Mouse (Mus musculus) G1E (cell line): ENCODE results near the gene Rps5. TPM values are rescaled to one million over a fixed set of nuclear protein-coding genes. Genes with fewer than 3 reads are reported as not detected.
A peak's percentile ranks its signal among the peaks of the same experiment; 100 is the strongest.
"Not testable (repeated sequence)": the region's sequence is repeated elsewhere in the genome, so short reads cannot be mapped to it uniquely, and the experiment has no call there.

Experiments
- ATAC-seq: 2 replicates; pipeline ENCODE4 v1.8.0; 2016; ENCODE audit warnings: mild to moderate bottlenecking; ENCODE audit not compliant: insufficient number of reproducible peaks, poor library complexity, low FRiP score, severe bottlenecking; ENCODE audit errors: extremely low read depth
- DNase-seq: peaks from one replicate; pipeline ENCODE4 v3.0.0; 2012; ENCODE audit warnings: low spot score
- H3K27me3 ChIP-seq: 2 replicates; pipeline ENCODE4 v1.6.1; 2012; ENCODE audit warnings: mild to moderate bottlenecking, low read length, inconsistent platforms; ENCODE audit not compliant: insufficient read depth
- H3K36me3 ChIP-seq: replicated peaks from 2 replicates; pipeline ENCODE3; 2012; ENCODE audit warnings: mild to moderate bottlenecking, inconsistent platforms
- H3K4me1 ChIP-seq: 2 replicates; pipeline ENCODE4 v1.6.1; 2012; ENCODE audit warnings: low read depth, low read length, inconsistent platforms, mixed read lengths; ENCODE audit not compliant: insufficient read depth
- H3K4me3 ChIP-seq: 2 replicates; pipeline ENCODE4 v1.5.1; 2012; ENCODE audit warnings: low read depth, mild to moderate bottlenecking, inconsistent platforms, low read length, moderate library complexity, mixed read lengths
- H3K9me3 ChIP-seq: replicated peaks from 2 replicates; pipeline ENCODE4 v1.6.1; 2012; ENCODE audit warnings: inconsistent platforms
- CTCF ChIP-seq: IDR thresholded peaks from 2 replicates; pipeline ENCODE4 v1.5.1; 2012; ENCODE audit warnings: low read depth, low read length, inconsistent platforms, mixed read lengths
- GATA1 ChIP-seq: IDR thresholded peaks from 2 replicates; pipeline ENCODE4 v1.6.1; 2012; ENCODE audit warnings: borderline replicate concordance, low read length, inconsistent platforms, mixed read lengths
- GATA2 ChIP-seq: IDR thresholded peaks from 2 replicates; pipeline ENCODE4 v1.6.1; 2012; ENCODE audit warnings: low read depth, low read length, inconsistent platforms, borderline replicate concordance
- POLR2AphosphoS5 ChIP-seq: IDR thresholded peaks from 2 replicates; pipeline ENCODE4 v1.6.1; 2012; ENCODE audit warnings: low read depth, low read length, inconsistent platforms; ENCODE audit not compliant: insufficient replicate concordance
- TAL1 ChIP-seq: conservative IDR thresholded peaks from 2 replicates; pipeline ENCODE4 v1.6.1; 2012; ENCODE audit warnings: low read depth, low read length, inconsistent platforms, mixed read lengths
- polyA plus RNA-seq: library from polyadenylated mRNA; stranded (reverse); fragments of >175 nt; gene quantifications from 2 replicates; pipeline ENCODE4 v1.2.3, GENCODE M21; 2012
- total RNA-seq, 2 experiments: library from RNA; stranded (forward) in 1 of 2; stranded (reverse) in 1 of 2; fragments of 200-1000 nt in 1 of 2; fragments of >200 nt in 1 of 2; fragmentation: Nextera tagmentation in 1 of 2; gene quantifications; 2 replicates each; pipeline ENCODE4 v1.2.3; 2014 to 2017

The Rps5 gene
- total and polyA plus RNA-seq, 3 experiments, result 880 to 2,694 (median 1,839) TPM

DNA sequence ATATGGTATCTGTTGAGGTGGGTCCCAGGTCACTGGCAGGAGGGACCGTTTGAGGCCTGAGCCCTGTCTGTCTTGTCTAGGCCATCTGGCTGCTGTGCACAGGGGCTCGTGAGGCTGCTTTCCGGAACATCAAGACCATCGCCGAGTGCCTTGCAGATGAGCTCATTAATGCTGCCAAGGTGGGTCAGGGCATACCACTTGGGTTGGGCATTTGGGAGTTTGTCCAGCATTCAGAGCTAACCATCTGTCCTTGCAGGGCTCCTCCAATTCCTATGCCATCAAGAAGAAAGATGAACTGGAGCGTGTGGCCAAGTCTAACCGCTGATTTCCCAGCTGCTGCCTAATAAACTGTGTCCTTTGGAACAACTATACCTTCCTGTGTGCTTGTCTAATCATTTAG is 4.2 kb downstream of the Rps5 start:
- Histone ChIP-seq H3K36me3 (peaks cover 73% of the 10 kb centered on the region), H3K4me1 (peaks cover 30% of the 10 kb centered on the region), H3K27me3 (no peaks in the 10 kb centered on the region), H3K9me3 (peaks cover 7% of the 10 kb centered on the region), H3K4me3 (no peak overlapping the region)
- ATAC-seq, result no peak
- no peak for DNase-seq
- TF ChIP-seq TAL1, result no peak
- TF ChIP-seq POLR2AphosphoS5, result no peak
- no peak for TF ChIP-seq GATA2
- no peak for TF ChIP-seq GATA1
- no peak for TF ChIP-seq CTCF

- no peak for DNase-seq
These were observed 5.1 kb downstream of the Rps5 start, which contains the start of gene Rnf225 for GRCm38 (mm10) chr7:12927191-12927680. Rnf225 (plus strand) TSS chr7:12927416.

GRCm38 (mm10) chr7:12927693-12928589 is 5.9 kb downstream of the Rps5 start:
- Histone ChIP-seq H3K27me3 (no peaks in the 10 kb centered on the region), H3K9me3 (peaks cover 7% of the 10 kb centered on the region), H3K4me1 (peaks cover 30% of the 10 kb centered on the region), H3K36me3 (peaks cover 68% of the 10 kb centered on the region), H3K4me3 (no peak overlapping the region; the same call in 1 of the 2 replicates)
- DNase-seq (no peak), ATAC-seq (no peak)
- no peak for TF ChIP-seq TAL1
- TF ChIP-seq GATA1, result no peak
- no peak for TF ChIP-seq GATA2
- no peak; the same call in 1 of the 2 replicates for TF ChIP-seq POLR2AphosphoS5
- no peak for TF ChIP-seq CTCF

More at GRCm38 (mm10) chr7:12927191-12927680, 5.1 kb downstream of the Rps5 start, which contains the start of gene Rnf225:
- no peak within 1 kb of the TSS; the same call in 1 of the 2 replicates for H3K4me3 ChIP-seq
- no peaks in the 10 kb centered on the region for H3K27me3 ChIP-seq
- TF ChIP-seq GATA1, result no peak
- no peak for TF ChIP-seq CTCF
- TF ChIP-seq TAL1, result no peak
- TF ChIP-seq GATA2, result no peak
- TF ChIP-seq POLR2AphosphoS5, result peak; percentile 70; the same call in 1 of the 2 replicates
- no peak for ATAC-seq
- peaks cover 7% of the 10 kb centered on the region for H3K9me3 ChIP-seq
- peaks cover 73% of the 10 kb centered on the region for H3K36me3 ChIP-seq
- H3K4me1 ChIP-seq, result peaks cover 30% of the 10 kb centered on the region

DNA sequence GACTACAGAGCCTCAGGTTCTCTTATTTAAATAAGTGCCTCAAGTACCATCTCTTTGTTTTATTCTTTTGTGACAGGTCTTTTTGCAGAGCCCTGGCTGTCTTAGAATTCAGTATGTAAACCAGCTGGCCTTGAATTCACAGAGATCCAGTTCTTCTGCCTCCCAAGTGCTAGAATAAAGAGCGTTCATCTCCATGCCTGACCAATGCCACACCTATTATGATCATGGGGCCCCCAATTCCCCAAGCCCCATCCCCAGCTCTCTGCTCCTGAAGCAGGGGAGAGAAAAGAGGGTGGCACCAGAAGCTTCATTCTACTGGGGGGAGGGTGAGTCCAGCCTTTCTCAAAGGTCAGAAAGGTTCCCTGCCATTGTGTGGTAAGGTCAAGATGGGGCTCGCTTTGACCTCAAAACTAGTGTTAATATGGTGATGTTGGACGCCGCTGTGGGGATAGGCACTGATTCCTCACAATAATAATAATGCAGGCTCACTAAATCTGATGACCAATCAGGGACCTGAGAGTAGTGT is 11.6 kb downstream of the Rps5 start:
- no peak for ATAC-seq
- peaks cover 2% of the 10 kb centered on the region; the same call in 1 of the 2 replicates for H3K4me1 ChIP-seq
- H3K4me3 ChIP-seq, result no peak overlapping the region
- no peaks in the 10 kb centered on the region for H3K27me3 ChIP-seq
- TF ChIP-seq TAL1, result no peak
- no peak for TF ChIP-seq GATA1
- TF ChIP-seq POLR2AphosphoS5, result no peak
- DNase-seq, result no peak
- peaks cover 12% of the 10 kb centered on the region for H3K36me3 ChIP-seq
- no peaks in the 10 kb centered on the region for H3K9me3 ChIP-seq

- H3K27me3 ChIP-seq, result no peaks in the 10 kb centered on the region
- no peak for ATAC-seq
- H3K36me3 ChIP-seq, result peaks cover 4% of the 10 kb centered on the region
- H3K9me3 ChIP-seq, result no peaks in the 10 kb centered on the region
- TF ChIP-seq TAL1 (no peak), POLR2AphosphoS5 (no peak), CTCF (no peak), GATA2 (no peak), GATA1 (no peak)
- H3K4me1 ChIP-seq, result peaks cover 2% of the 10 kb centered on the region; the same call in 1 of the 2 replicates
- DNase-seq, result no peak
- H3K4me3 ChIP-seq, result no peak overlapping the region
These were observed 12.7 kb downstream of the Rps5 start for GRCm38 (mm10) chr7:12934808-12935207.

- ATAC-seq, DNase-seq, H3K27me3 ChIP-seq, H3K4me1 ChIP-seq, H3K36me3 ChIP-seq, H3K9me3 ChIP-seq, H3K4me3 ChIP-seq: not testable (repeated sequence)
These were observed 15.2 kb downstream of the Rps5 start for GRCm38 (mm10) chr7:12937254-12937803.
